Mouse (Mus musculus) mouse trophoblast stem cell (cell line): ENCODE data around the gene Dph2.

Experiments
- in situ Hi-C, 2 experiments: fragments of 300-500 bp; cut with MseI, MboI; formaldehyde crosslinking; loops; 2 replicates in 1 of 2; 3 replicates in 1 of 2; pipeline ENCODE4 v1.15.1; 2025

Gene Dph2

GRCm38 (mm10) chr4:117891738-117892161 is at the start of gene Dph2:
Gene Dph2 (minus strand): TSS chr4:117892032.
- in situ Hi-C loops, result no loop called here

GRCm38 (mm10) chr4:117936964-117937363 is 45.1 kb upstream of the Dph2 start:
- in situ Hi-C loops, result no loop called here

GRCm38 (mm10) chr4:117934081-117934480 is 42.2 kb upstream of the Dph2 start:
- in situ Hi-C loops, result no loop called here

- in situ Hi-C loops, result no loop called here
Measured at GRCm38 (mm10) chr4:117933248-117933647, 41.4 kb upstream of the Dph2 start.

- in situ Hi-C loops, result loop anchor here (5.0 to 10.0 kb wide), 2 partner anchors 155 to 158 kb away; no protein-coding TSS in a partner anchor
Measured at GRCm38 (mm10) chr4:117929391-117929881, 37.6 kb upstream of the Dph2 start, which contains the start of gene Artn. Gene Artn (minus strand): TSS chr4:117929763.

GRCm38 (mm10) chr4:117928699-117929241 is 36.9 kb upstream of the Dph2 start:
- in situ Hi-C loops, result loop anchor here (5.0 to 10.0 kb wide), 2 partner anchors 156 to 159 kb away; no protein-coding TSS in a partner anchor

GRCm38 (mm10) chr4:117928234-117928633 is 36.4 kb upstream of the Dph2 start:
- in situ Hi-C loops, result loop anchor here (5.0 to 10.0 kb wide), 2 partner anchors 157 to 159 kb away; no protein-coding TSS in a partner anchor

GRCm38 (mm10) chr4:117926545-117927482 is 35.0 kb upstream of the Dph2 start:
- in situ Hi-C loops, result loop anchor here (5.0 to 10.0 kb wide), 2 partner anchors 158 to 160 kb away; no protein-coding TSS in a partner anchor

- in situ Hi-C loops, result loop anchor here (5.0 to 10.0 kb wide), 2 partner anchors 160 to 162 kb away; no protein-coding TSS in a partner anchor
Measured at GRCm38 (mm10) chr4:117924916-117925315, 33.1 kb upstream of the Dph2 start.

GRCm38 (mm10) chr4:117923450-117923849 is 31.6 kb upstream of the Dph2 start:
- in situ Hi-C loops, result loop anchor here in 1 of 2 experiments (10.0 kb wide), 1 partner anchor 161 kb away; no protein-coding TSS in a partner anchor

- in situ Hi-C loops, result loop anchor here in 1 of 2 experiments (10.0 kb wide), 1 partner anchor 163 kb away; no protein-coding TSS in a partner anchor
Measured at GRCm38 (mm10) chr4:117921358-117921757, 29.5 kb upstream of the Dph2 start.

- in situ Hi-C loops, result no loop called here
Measured at GRCm38 (mm10) chr4:117918762-117919161, 26.9 kb upstream of the Dph2 start.

GRCm38 (mm10) chr4:117918261-117918660 is 26.4 kb upstream of the Dph2 start:
- in situ Hi-C loops, result no loop called here

GRCm38 (mm10) chr4:117917847-117918246 is 26.0 kb upstream of the Dph2 start:
- in situ Hi-C loops, result no loop called here

- in situ Hi-C loops, result no loop called here
Measured at GRCm38 (mm10) chr4:117917402-117917801, 25.6 kb upstream of the Dph2 start.

- in situ Hi-C loops, result no loop called here
Measured at GRCm38 (mm10) chr4:117916386-117916785, 24.6 kb upstream of the Dph2 start.

GRCm38 (mm10) chr4:117915489-117916105 is 23.8 kb upstream of the Dph2 start:
- in situ Hi-C loops, result no loop called here

- in situ Hi-C loops, result no loop called here
Measured at GRCm38 (mm10) chr4:117914591-117915442, 23.0 kb upstream of the Dph2 start, which contains the start of gene Ipo13. Gene Ipo13 (minus strand): TSS chr4:117914999.

GRCm38 (mm10) chr4:117914031-117914430 is 22.2 kb upstream of the Dph2 start:
- in situ Hi-C loops, result no loop called here

- in situ Hi-C loops, result no loop called here
Measured at GRCm38 (mm10) chr4:117913421-117913820, 21.6 kb upstream of the Dph2 start.
